Mouse (Mus musculus) hindbrain, embryonic 11.5 days (tissue): ENCODE results near the gene Dnajc22. TPM values are rescaled to one million over a fixed set of nuclear protein-coding genes. Genes with fewer than 3 reads are reported as not detected.

Experiments used
- ATAC-seq: fragments of 200-750 bp; cut with Nextera tagmentation; 2 replicates; pipeline ENCODE4 v1.8.0; 2017; ENCODE audit warnings: mild to moderate bottlenecking, moderate TSS enrichment, moderate library complexity; ENCODE audit not compliant: low FRiP score
- DNase-seq: peaks from one replicate; pipeline ENCODE4 v3.0.0-alpha.2; 2015; ENCODE audit warnings: low spot score
- H3K27ac ChIP-seq: fragments of 300-500 bp; sonication (generic); 2 replicates; pipeline ENCODE4 v1.5.1; 2014; ENCODE audit warnings: mild to moderate bottlenecking, low read depth, low read length
- H3K27me3 ChIP-seq: fragments of 300-500 bp; sonication (generic); 2 replicates; pipeline ENCODE4 v1.6.1; 2014; ENCODE audit warnings: mild to moderate bottlenecking, low read length, moderate library complexity, mixed read lengths; ENCODE audit not compliant: control insufficient read depth, insufficient read depth
- H3K36me3 ChIP-seq: fragments of 300-500 bp; sonication (generic); 2 replicates; pipeline ENCODE4 v1.6.1; 2014; ENCODE audit warnings: mild to moderate bottlenecking, low read length, moderate library complexity, mixed read lengths; ENCODE audit not compliant: control insufficient read depth, insufficient read depth
- H3K4me1 ChIP-seq: fragments of 300-500 bp; sonication (generic); replicated peaks from 2 replicates; pipeline ENCODE4 v1.6.1; 2014; ENCODE audit warnings: low read length, mixed read lengths; ENCODE audit not compliant: control insufficient read depth, insufficient read depth
- H3K4me2 ChIP-seq: fragments of 300-500 bp; sonication (generic); replicated peaks from 2 replicates; pipeline ENCODE4 v1.6.1; 2014; ENCODE audit warnings: mild to moderate bottlenecking, low read depth, low read length
- H3K4me3 ChIP-seq: fragments of 300-500 bp; sonication (generic); 2 replicates; pipeline ENCODE4 v1.5.1; 2014; ENCODE audit warnings: low read depth, low read length
- H3K9ac ChIP-seq: fragments of 300-500 bp; sonication (generic); 2 replicates; pipeline ENCODE4 v1.6.1; 2014; ENCODE audit warnings: low read depth, low read length
- H3K9me3 ChIP-seq: fragments of 300-500 bp; sonication (generic); 2 replicates; pipeline ENCODE4 v1.6.1; 2016; ENCODE audit warnings: low read length; ENCODE audit not compliant: control insufficient read depth
- WGBS: fragments of 180-500 bp; shearing (Covaris S2); extraction: QIAGEN DNeasy Blood & Tissue Kit; methylation state at CpG from one replicate; pipeline ENCODE4 v1.1.7; 2014; 5-methylcytosine and 5-hydroxymethylcytosine counted together
- polyA plus RNA-seq: library from polyadenylated mRNA; unstranded; fragments of >200 nt; fragmentation: Nextera tagmentation; extraction: Ambion mirVana; gene quantifications from 2 replicates; pipeline ENCODE4 v1.2.1, GENCODE M21; 2014

Gene Dnajc22
- polyA plus RNA-seq, 1 experiment from 2014 or later, result 3.3 TPM

DNA sequence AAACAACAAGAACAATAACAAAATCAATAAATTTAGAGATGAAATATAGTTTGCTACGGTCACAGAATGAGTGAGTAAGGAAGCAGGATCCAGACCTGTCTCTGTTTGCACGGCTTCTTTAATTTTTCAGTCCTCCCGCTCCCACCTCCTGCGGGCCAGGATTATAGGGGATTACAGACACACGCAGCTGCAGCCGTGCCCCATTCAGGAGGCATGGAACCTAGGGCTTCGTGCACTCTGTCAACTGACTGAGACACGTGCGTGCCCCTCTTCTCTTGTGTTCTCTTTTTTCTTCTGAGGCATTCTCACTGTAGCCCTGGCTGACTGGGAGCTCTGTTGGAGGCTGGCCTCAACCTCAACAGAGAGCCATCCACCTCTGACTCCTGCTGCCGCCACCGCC is 36.5 kb downstream of the Dnajc22 start:
- H3K4me2 ChIP-seq, result no peak overlapping the region
- H3K4me3 ChIP-seq, result no peak overlapping the region
- H3K27ac ChIP-seq, result no peak overlapping the region
- 61% methylated on average over 11 of the region's 11 CpGs for WGBS
- H3K36me3 ChIP-seq, result no peaks in the 10 kb centered on the region
- no peaks in the 10 kb centered on the region for H3K9me3 ChIP-seq
- H3K27me3 ChIP-seq, result no peaks in the 10 kb centered on the region
- DNase-seq, result no peak
- peaks cover 3% of the 10 kb centered on the region for H3K4me1 ChIP-seq
- H3K9ac ChIP-seq, result no peak overlapping the region
- ATAC-seq, result no peak

DNA sequence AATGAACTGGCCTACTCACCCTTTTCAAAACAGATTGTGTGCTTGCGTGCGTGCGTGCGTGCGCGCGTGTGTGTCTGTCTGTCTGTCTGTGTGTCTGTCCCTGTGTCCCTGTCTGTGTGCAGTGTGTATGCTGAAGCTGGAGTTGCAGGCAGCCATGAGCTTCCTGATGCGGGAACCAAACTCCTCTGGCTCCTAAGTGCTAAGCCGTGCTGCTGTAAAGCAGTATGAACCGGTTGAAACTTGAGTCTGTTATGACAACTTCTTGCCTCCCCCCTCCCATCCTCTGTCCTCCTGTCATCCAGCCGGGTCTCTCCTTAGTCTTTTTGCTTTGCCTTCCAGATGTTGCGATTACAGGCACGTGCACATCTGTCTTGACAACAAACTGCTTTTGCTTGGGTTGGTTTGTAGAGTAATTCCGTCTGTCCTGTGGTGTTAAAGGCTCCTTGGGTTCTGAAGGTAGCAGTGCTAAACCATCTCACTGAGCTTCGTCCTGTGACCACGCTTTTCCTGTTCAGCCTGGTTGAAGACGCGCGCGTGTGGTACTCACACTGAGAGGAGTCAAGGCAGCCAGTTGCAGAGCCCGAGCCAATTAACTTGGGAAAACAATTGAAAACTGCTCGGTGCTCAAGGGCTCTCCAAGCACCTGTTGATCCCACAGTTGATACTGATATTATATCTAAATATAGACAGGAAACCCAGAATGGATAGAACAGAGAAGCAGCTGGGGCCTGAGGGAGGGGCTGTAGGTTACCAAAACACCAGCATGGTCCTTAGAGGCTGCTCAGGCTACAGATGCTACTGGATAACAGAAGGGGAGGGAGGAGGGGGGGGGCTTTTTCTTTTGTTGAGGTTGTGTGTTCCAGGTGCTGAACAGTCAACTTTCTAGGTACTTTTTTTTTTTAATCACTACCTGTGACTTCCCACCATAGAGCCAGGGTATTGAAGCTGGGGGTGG is 37.3 kb downstream of the Dnajc22 start:
- 67% methylated on average over 22 of the region's 22 CpGs for WGBS

DNA sequence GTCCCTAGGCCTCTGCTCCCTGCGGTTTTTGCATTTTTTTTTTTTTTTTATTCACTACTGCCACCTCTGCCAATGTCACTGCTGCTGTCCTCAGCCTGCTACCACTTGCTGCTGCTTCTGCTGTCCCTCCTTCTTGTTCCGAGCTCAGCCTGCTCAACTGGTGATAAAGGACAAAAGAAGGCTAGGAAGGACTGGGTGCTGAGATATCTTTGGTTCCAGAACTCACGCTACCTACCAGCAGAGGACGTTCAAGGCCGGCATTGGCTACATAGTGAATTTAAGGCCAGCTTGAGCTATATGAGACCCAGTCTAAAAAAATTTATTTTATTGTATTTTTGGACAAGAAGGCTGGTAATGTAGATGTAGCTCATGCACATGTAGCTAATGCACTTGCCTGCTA is 45.4 kb downstream of the Dnajc22 start:
- H3K27me3 ChIP-seq, result no peaks in the 10 kb centered on the region
- no peak overlapping the region for H3K27ac ChIP-seq
- H3K36me3 ChIP-seq, result no peaks in the 10 kb centered on the region
- no peak overlapping the region for H3K4me2 ChIP-seq
- no peak overlapping the region for H3K9ac ChIP-seq
- ATAC-seq, result no peak
- H3K4me3 ChIP-seq, result no peak overlapping the region
- no peak for DNase-seq
- H3K4me1 ChIP-seq, result no peaks in the 10 kb centered on the region
- H3K9me3 ChIP-seq, result no peaks in the 10 kb centered on the region
- whole genome bisulfite sequencing, result 88% methylated on average over 5 of the region's 5 CpGs

More for the DNA sequence above, 37.3 kb downstream of the Dnajc22 start:
- Histone ChIP-seq H3K36me3 (no peaks in the 10 kb centered on the region), H3K9ac (no peak overlapping the region), H3K27me3 (no peaks in the 10 kb centered on the region), H3K4me2 (no peak overlapping the region), H3K27ac (no peak overlapping the region), H3K9me3 (no peaks in the 10 kb centered on the region), H3K4me3 (no peak overlapping the region), H3K4me1 (peaks cover 3% of the 10 kb centered on the region)
- DNase-seq (peak; percentile 25), ATAC-seq (no peak)

DNA sequence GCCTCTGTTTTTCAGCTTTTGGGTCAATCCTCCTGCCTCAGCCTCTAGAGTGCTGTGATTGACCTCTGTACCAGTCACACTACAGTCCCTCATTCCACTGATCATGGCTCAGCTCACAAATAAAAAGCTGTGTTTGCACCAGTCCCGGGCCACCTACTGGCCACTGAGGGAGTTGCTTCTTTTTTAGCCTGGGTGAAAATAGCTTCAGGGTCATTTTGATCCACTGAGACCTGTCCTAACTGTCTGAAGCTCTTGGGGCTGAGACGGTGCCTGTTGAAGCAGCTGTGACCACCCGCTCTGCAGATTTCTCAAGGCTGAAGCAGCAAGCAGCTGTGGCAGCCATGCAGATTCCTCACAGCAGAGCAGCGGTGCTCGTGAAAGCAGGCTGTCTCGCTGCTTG is 46.7 kb downstream of the Dnajc22 start:
- Histone ChIP-seq H3K27ac (no peak overlapping the region), H3K9me3 (no peaks in the 10 kb centered on the region), H3K27me3 (no peaks in the 10 kb centered on the region), H3K4me3 (no peak overlapping the region), H3K36me3 (no peaks in the 10 kb centered on the region), H3K9ac (no peak overlapping the region), H3K4me1 (no peaks in the 10 kb centered on the region), H3K4me2 (no peak overlapping the region)
- DNase-seq (peak; percentile 75), ATAC-seq (no peak)
- 68% methylated on average over 6 of the region's 6 CpGs for WGBS

DNA sequence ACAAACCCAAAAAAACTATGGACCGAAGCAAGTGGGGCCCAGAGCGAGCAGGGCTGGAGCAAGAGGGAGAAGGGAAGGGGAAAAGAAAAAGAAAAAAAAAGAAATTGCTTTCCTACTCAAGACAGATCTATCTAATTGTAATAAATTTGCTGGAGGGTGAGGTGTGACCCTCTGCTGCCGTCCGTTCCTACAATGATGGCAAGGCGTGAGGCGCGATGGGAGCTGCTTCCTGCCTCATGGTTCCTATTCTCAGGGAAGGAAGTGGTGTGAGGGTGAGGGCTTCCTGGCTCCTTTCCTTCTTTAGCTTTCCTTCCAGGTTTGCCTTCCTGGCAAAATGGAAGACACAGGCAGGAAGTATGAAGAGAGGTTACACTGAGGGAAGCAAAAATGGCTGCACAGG is 57.5 kb downstream of the Dnajc22 start:
- Histone ChIP-seq H3K27me3 (no peaks in the 10 kb centered on the region), H3K4me2 (no peak overlapping the region), H3K9me3 (no peaks in the 10 kb centered on the region), H3K9ac (no peak overlapping the region), H3K27ac (no peak overlapping the region), H3K4me3 (no peak overlapping the region), H3K36me3 (peaks cover 5% of the 10 kb centered on the region; the same call in 1 of the 2 replicates), H3K4me1 (no peaks in the 10 kb centered on the region)
- DNase-seq (no peak), ATAC-seq (no peak)
- 91% methylated on average over 7 of the region's 7 CpGs for WGBS

DNA sequence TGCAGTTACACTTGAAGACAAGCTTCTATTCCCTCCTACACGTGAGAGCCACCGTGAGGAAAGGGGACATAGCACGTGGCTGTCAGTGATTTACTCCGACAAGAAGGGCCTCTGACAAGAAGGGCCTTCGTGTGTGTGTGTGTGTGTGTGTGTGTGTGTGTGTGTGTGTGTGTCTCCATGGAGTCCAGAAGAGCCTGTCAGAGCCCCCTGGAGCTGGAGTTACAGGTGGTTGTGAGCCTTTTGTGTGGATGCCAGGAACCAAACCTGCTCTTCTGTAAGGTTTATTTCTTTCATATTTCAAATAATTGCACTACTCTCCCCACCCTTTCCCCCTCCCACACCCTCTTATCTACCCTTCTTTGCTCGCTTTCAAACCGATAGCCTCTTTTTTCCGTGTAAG is 58.4 kb downstream of the Dnajc22 start:
- ATAC-seq, result no peak

DNA sequence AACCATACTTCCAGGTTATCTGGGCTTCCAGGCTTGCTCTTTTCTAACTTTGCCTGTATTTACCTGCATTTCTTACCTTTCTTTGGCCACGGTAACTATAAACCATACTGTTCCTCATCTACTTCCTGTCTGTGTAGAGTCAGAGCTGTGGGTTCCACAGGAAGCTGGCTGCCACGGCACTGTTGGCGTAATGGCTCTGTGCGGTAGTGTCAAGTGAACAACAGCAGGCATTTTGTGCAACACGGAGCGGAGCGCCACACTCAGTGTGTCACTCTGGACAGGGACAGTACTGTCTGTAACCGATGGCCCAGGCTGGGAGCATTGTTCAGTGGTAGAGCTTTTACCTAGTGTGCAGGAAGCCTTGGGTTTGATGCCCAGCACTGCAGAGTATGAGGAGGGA is 60.5 kb downstream of the Dnajc22 start:
- H3K27ac ChIP-seq, result no peak overlapping the region

More for the DNA sequence above, 58.4 kb downstream of the Dnajc22 start:
- DNase-seq, result no peak
- WGBS, result 90% methylated on average over 8 of the region's 8 CpGs
- no peak overlapping the region for H3K4me2 ChIP-seq
- no peaks in the 10 kb centered on the region for H3K27me3 ChIP-seq
- no peaks in the 10 kb centered on the region for H3K9me3 ChIP-seq
- no peak overlapping the region for H3K27ac ChIP-seq
- no peak overlapping the region for H3K4me3 ChIP-seq
- H3K9ac ChIP-seq, result no peak overlapping the region
- H3K36me3 ChIP-seq, result peaks cover 5% of the 10 kb centered on the region; the same call in 1 of the 2 replicates
- H3K4me1 ChIP-seq, result no peaks in the 10 kb centered on the region

More for the DNA sequence above, 60.5 kb downstream of the Dnajc22 start:
- Histone ChIP-seq H3K4me1 (no peaks in the 10 kb centered on the region), H3K4me2 (no peak overlapping the region), H3K9ac (no peak overlapping the region), H3K9me3 (no peaks in the 10 kb centered on the region), H3K27me3 (no peaks in the 10 kb centered on the region), H3K36me3 (peaks cover 5% of the 10 kb centered on the region; the same call in 1 of the 2 replicates), H3K4me3 (no peak overlapping the region)
- ATAC-seq (no peak), DNase-seq (no peak)
- WGBS, result 94% methylated on average over 8 of the region's 8 CpGs
